Mouse (Mus musculus) lung, embryonic 15.5 days (tissue): ENCODE measurements at regions not wholly inside any gene's neighbourhood (a gene's known extent, or its start where the extent isn't known, plus 50 kb on each side); places are given as distances from the start of the nearest gene placed in this dataset.

Experiments
- ATAC-seq: fragments of 200-750 bp; cut with Nextera tagmentation; 2 replicates; pipeline ENCODE4 v1.8.0; 2017; ENCODE audit warnings: moderate number of reproducible peaks, borderline replicate concordance; ENCODE audit not compliant: low FRiP score, low TSS enrichment; ENCODE audit errors: extremely low read depth
- H3K27ac ChIP-seq: fragments of 300-500 bp; sonication (generic); 2 replicates; pipeline ENCODE4 v1.5.1; 2015; ENCODE audit warnings: moderate library complexity, mild to moderate bottlenecking, inconsistent platforms
- H3K27me3 ChIP-seq: fragments of 300-500 bp; sonication (generic); 2 replicates; pipeline ENCODE4 v1.6.1; 2015; ENCODE audit warnings: inconsistent platforms
- H3K36me3 ChIP-seq: fragments of 300-500 bp; sonication (generic); 2 replicates; pipeline ENCODE4 v1.6.1; 2015; ENCODE audit warnings: inconsistent platforms
- H3K4me1 ChIP-seq: fragments of 300-500 bp; sonication (generic); 2 replicates; pipeline ENCODE4 v1.6.1; 2015; ENCODE audit warnings: inconsistent platforms
- H3K4me2 ChIP-seq: fragments of 300-500 bp; sonication (generic); 2 replicates; pipeline ENCODE4 v1.6.1; 2015; ENCODE audit warnings: inconsistent platforms, mild to moderate bottlenecking, moderate library complexity
- H3K4me3 ChIP-seq: fragments of 300-500 bp; sonication (generic); 2 replicates; pipeline ENCODE4 v1.5.1; 2015; ENCODE audit warnings: mild to moderate bottlenecking, inconsistent platforms
- H3K9ac ChIP-seq: fragments of 300-500 bp; sonication (generic); 2 replicates; pipeline ENCODE4 v1.6.1; 2015; ENCODE audit warnings: inconsistent platforms
- H3K9me3 ChIP-seq: fragments of 300-500 bp; sonication (generic); 2 replicates; pipeline ENCODE4 v1.6.1; 2016; ENCODE audit warnings: inconsistent platforms
- WGBS: fragments of 180-500 bp; shearing (Covaris S2); methylation state at CpG from one replicate; pipeline ENCODE4 v1.1.7; 2015; 5-methylcytosine and 5-hydroxymethylcytosine counted together

GRCm38 (mm10) chr5:118861143-118861847 is 300.8 kb downstream of the Med13l start:
- Histone ChIP-seq H3K4me3 (no peak overlapping the region), H3K27ac (no peak overlapping the region), H3K9me3 (no peaks in the 10 kb centered on the region), H3K4me2 (no peak overlapping the region), H3K36me3 (no peaks in the 10 kb centered on the region), H3K4me1 (0 out of 2 replicates have a peak, but pooled peaks cover 3% of the 10 kb centered on the region), H3K27me3 (no peaks in the 10 kb centered on the region), H3K9ac (no peak overlapping the region)
- ATAC-seq = no peak
- 68% methylated on average over 13 of the region's 13 CpGs for WGBS

GRCm38 (mm10) chr5:118867511-118867910 is 307.0 kb downstream of the Med13l start:
- no peaks in the 10 kb centered on the region for H3K9me3 ChIP-seq
- no peaks in the 10 kb centered on the region for H3K27me3 ChIP-seq
- no peaks in the 10 kb centered on the region for H3K36me3 ChIP-seq
- H3K9ac ChIP-seq = no peak overlapping the region
- no peak for ATAC-seq
- no peak overlapping the region for H3K4me2 ChIP-seq
- no peaks in the 10 kb centered on the region for H3K4me1 ChIP-seq
- WGBS = 63% methylated on average over 5 of the region's 5 CpGs
- no peak overlapping the region for H3K27ac ChIP-seq
- no peak overlapping the region for H3K4me3 ChIP-seq

- Histone ChIP-seq H3K27me3 (no peaks in the 10 kb centered on the region), H3K4me3 (no peak overlapping the region), H3K4me1 (no peaks in the 10 kb centered on the region), H3K4me2 (no peak overlapping the region), H3K9ac (no peak overlapping the region), H3K9me3 (no peaks in the 10 kb centered on the region), H3K27ac (no peak overlapping the region), H3K36me3 (no peaks in the 10 kb centered on the region)
- 77% methylated on average over 9 of the region's 9 CpGs for WGBS
- ATAC-seq = no peak
Measured at GRCm38 (mm10) chr5:118869330-118869729, 308.9 kb downstream of the Med13l start.

GRCm38 (mm10) chr5:118873871-118874270 is 313.4 kb downstream of the Med13l start:
- no peak for ATAC-seq
- Histone ChIP-seq H3K4me1 (0 out of 2 replicates have a peak, but pooled peaks cover 5% of the 10 kb centered on the region), H3K27me3 (peaks cover 10% of the 10 kb centered on the region), H3K9ac (no peak overlapping the region), H3K27ac (no peak overlapping the region), H3K36me3 (no peaks in the 10 kb centered on the region), H3K9me3 (no peaks in the 10 kb centered on the region), H3K4me3 (no peak overlapping the region), H3K4me2 (peak overlapping the region; percentile 28)
- WGBS = 51% methylated on average over 7 of the region's 7 CpGs

- Histone ChIP-seq H3K4me1 (0 out of 2 replicates have a peak, but pooled peaks cover 9% of the 10 kb centered on the region), H3K36me3 (no peaks in the 10 kb centered on the region), H3K27ac (no peak overlapping the region), H3K9ac (no peak overlapping the region), H3K27me3 (peaks cover 16% of the 10 kb centered on the region), H3K9me3 (no peaks in the 10 kb centered on the region), H3K4me3 (no peak overlapping the region), H3K4me2 (no peak overlapping the region)
- 55% methylated on average over 10 of the region's 10 CpGs for WGBS
- no peak for ATAC-seq
Measured at GRCm38 (mm10) chr5:118875096-118875637, 314.7 kb downstream of the Med13l start.

GRCm38 (mm10) chr5:118876586-118877312 is 316.3 kb downstream of the Med13l start:
- peak overlapping the region; percentile 61 for H3K4me2 ChIP-seq
- peaks cover 16% of the 10 kb centered on the region for H3K27me3 ChIP-seq
- H3K9ac ChIP-seq = no peak overlapping the region
- ATAC-seq = no peak
- H3K27ac ChIP-seq = peak overlapping the region; percentile 9; the same call in 1 of the 2 replicates
- peaks cover 14% of the 10 kb centered on the region; the same call in 1 of the 2 replicates for H3K4me1 ChIP-seq
- H3K9me3 ChIP-seq = no peaks in the 10 kb centered on the region
- no peaks in the 10 kb centered on the region for H3K36me3 ChIP-seq
- H3K4me3 ChIP-seq = peak overlapping the region; percentile 35
- 5% methylated on average over 18 of the region's 18 CpGs for WGBS

GRCm38 (mm10) chr5:118877313-118877669 is 316.8 kb downstream of the Med13l start:
- 0% methylated on average over 11 of the region's 12 CpGs for WGBS
- H3K36me3 ChIP-seq = no peaks in the 10 kb centered on the region
- no peak for ATAC-seq
- H3K9me3 ChIP-seq = no peaks in the 10 kb centered on the region
- H3K4me3 ChIP-seq = peak overlapping the region; percentile 35
- peaks cover 16% of the 10 kb centered on the region for H3K27me3 ChIP-seq
- H3K4me2 ChIP-seq = peak overlapping the region; percentile 61
- H3K9ac ChIP-seq = no peak overlapping the region
- H3K27ac ChIP-seq = peak overlapping the region; percentile 9; the same call in 1 of the 2 replicates
- peaks cover 14% of the 10 kb centered on the region; the same call in 1 of the 2 replicates for H3K4me1 ChIP-seq

GRCm38 (mm10) chr5:118877831-118878230 is 317.4 kb downstream of the Med13l start:
- no peak overlapping the region for H3K9ac ChIP-seq
- no peaks in the 10 kb centered on the region for H3K9me3 ChIP-seq
- H3K4me2 ChIP-seq = peak overlapping the region; percentile 61
- no peaks in the 10 kb centered on the region for H3K36me3 ChIP-seq
- H3K4me3 ChIP-seq = peak overlapping the region; percentile 35
- peaks cover 16% of the 10 kb centered on the region for H3K27me3 ChIP-seq
- ATAC-seq = no peak
- 0 out of 2 replicates have a peak overlapping the region, but pooled peaks have one; percentile 33 for H3K27ac ChIP-seq
- 9% methylated on average over 10 of the region's 10 CpGs for WGBS
- H3K4me1 ChIP-seq = peaks cover 14% of the 10 kb centered on the region; the same call in 1 of the 2 replicates

GRCm38 (mm10) chr5:118878722-118879121 is 318.2 kb downstream of the Med13l start:
- no peak for ATAC-seq
- WGBS = 37% methylated on average over 10 of the region's 10 CpGs
- H3K9me3 ChIP-seq = no peaks in the 10 kb centered on the region
- H3K27ac ChIP-seq = no peak overlapping the region
- no peak overlapping the region for H3K4me2 ChIP-seq
- H3K36me3 ChIP-seq = no peaks in the 10 kb centered on the region
- H3K27me3 ChIP-seq = peaks cover 16% of the 10 kb centered on the region
- H3K4me3 ChIP-seq = no peak overlapping the region
- H3K4me1 ChIP-seq = peaks cover 14% of the 10 kb centered on the region; the same call in 1 of the 2 replicates
- H3K9ac ChIP-seq = no peak overlapping the region

GRCm38 (mm10) chr5:118879808-118880478 is 319.5 kb downstream of the Med13l start:
- Histone ChIP-seq H3K4me3 (no peak overlapping the region), H3K36me3 (no peaks in the 10 kb centered on the region), H3K27ac (peak overlapping the region; percentile 53), H3K4me1 (peaks cover 14% of the 10 kb centered on the region; the same call in 1 of the 2 replicates), H3K27me3 (peaks cover 13% of the 10 kb centered on the region), H3K9ac (no peak overlapping the region), H3K4me2 (peak overlapping the region; percentile 14; the same call in 1 of the 2 replicates), H3K9me3 (no peaks in the 10 kb centered on the region)
- peak; percentile 75 for ATAC-seq
- 12% methylated on average over 13 of the region's 13 CpGs for WGBS

GRCm38 (mm10) chr5:118880546-118880945 is 320.1 kb downstream of the Med13l start:
- ATAC-seq = no peak
- Histone ChIP-seq H3K36me3 (no peaks in the 10 kb centered on the region), H3K4me2 (peak overlapping the region; percentile 14; the same call in 1 of the 2 replicates), H3K4me1 (peaks cover 14% of the 10 kb centered on the region; the same call in 1 of the 2 replicates), H3K4me3 (no peak overlapping the region), H3K27ac (peak overlapping the region; percentile 53), H3K27me3 (peaks cover 9% of the 10 kb centered on the region), H3K9ac (no peak overlapping the region), H3K9me3 (no peaks in the 10 kb centered on the region)
- 42% methylated on average over 9 of the region's 9 CpGs for WGBS
